In the genomic region with DNA sequence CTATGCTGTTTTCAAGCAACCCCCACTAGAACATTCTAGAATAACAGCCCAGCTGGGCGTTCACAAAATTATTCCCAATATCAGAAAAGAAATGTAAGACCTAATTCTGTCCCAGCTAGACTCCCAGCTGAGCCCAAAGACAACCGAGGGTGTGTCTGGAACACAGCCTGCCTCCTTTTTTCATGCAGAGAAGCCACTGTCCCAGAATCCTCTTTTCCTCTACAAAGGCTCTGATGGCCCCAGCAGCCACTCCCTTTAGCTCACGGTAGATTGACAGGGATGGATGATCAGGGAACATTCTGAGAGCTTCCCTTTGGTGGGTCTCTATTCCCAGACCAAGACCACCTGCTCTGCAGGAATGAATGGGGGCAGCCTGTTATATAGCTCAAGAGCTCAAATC, we compare ENCODE assay signal across 26 mouse cellular contexts. TPM values are rescaled to one million over a fixed set of nuclear protein-coding genes. Genes with fewer than 3 reads are reported as not detected.
A peak's percentile ranks its signal among the peaks of the same experiment; 100 is the strongest.
DNase-seq lines count a peak whose midpoint lies in the region; TF ChIP-seq lines count a peak whose summit lies in the region.
"Had no signal": no experiment of that assay in that cellular context is flagged by ENCODE, and none has a peak within 500 bp of the region (broad histone marks: within the 10 kb centered on the region; RNA-seq: fewer than 3 reads in every experiment).

No protein-coding gene starts in this region.

- peak; percentile 78 for DNase-seq in ES-CJ7 (ENCODE audit: low read depth, low spot score)
- DNase-seq in R1 (ENCODE audit: low read depth, low spot score): peak; percentile 84
- DNase-seq in ovary, postnatal 10 days (ENCODE audit: low spot score): no peak
- no peak for DNase-seq in adipocyte (ENCODE audit: low spot score)
- no peak for DNase-seq in adrenal gland, adult (ENCODE audit: inconsistent age in 2 of 2, low spot score in 1 of 2)
- DNase-seq: adrenal gland, adult 8-10 months; adrenal gland, postnatal 14 days; adrenal gland, postnatal 36 days; cerebellum, adult 11 months; cerebellum, adult 18-20 months; cerebellum, adult 8-10 months; cerebellum, adult 9-11 months; cerebellum, postnatal 14 days; cerebellum, postnatal 36 days; embryo, embryonic 11 days had no signal

- no peaks in the 10 kb centered on the region for H3K36me3 ChIP-seq in E14TG2a.4 (ENCODE audit: insufficient read depth, low read length)
- H3K36me3 ChIP-seq: embryonic facial prominence, embryonic 13.5 days; embryonic facial prominence, embryonic 15.5 days; forebrain, embryonic 10.5 days; forebrain, embryonic 12.5 days; G1E had no signal

- no peak for TF ChIP-seq POLR2A in olfactory bulb, adult 2 months (IDR thresholded peaks at IDR 0.05; ENCODE audit: insufficient read depth, low read depth, low read length)

- 25% methylated on average over 3 of the region's 3 CpGs for WGBS in olfactory bulb, adult 2 months

- H3K4me3 ChIP-seq in E14TG2a.4 (replicated peaks; ENCODE audit: low read length): peak overlapping the region; percentile 5; the same call in 1 of the 2 replicates
- no peak overlapping the region for H3K4me3 ChIP-seq in olfactory bulb, adult 2 months (ENCODE audit: insufficient read depth, low read depth, low read length)
- H3K4me3 ChIP-seq: embryonic facial prominence, embryonic 13.5 days; embryonic facial prominence, embryonic 15.5 days; erythroblast, embryonic 14.5 days; forebrain, embryonic 10.5 days; forebrain, embryonic 12.5 days had no signal

- no peak for TF ChIP-seq CTCF in E14TG2a.4 (conservative IDR thresholded peaks at IDR 0.05; ENCODE audit: low read length)
- no peak for TF ChIP-seq CTCF in olfactory bulb, adult 2 months (IDR thresholded peaks at IDR 0.05; ENCODE audit: insufficient read depth, low read depth, low read length)

- peak overlapping the region; percentile 49 for H3K27ac ChIP-seq in olfactory bulb, adult 2 months (ENCODE audit: insufficient read depth, low read depth, low read length)
- H3K27ac ChIP-seq: embryonic facial prominence, embryonic 13.5 days; embryonic facial prominence, embryonic 15.5 days; forebrain, embryonic 10.5 days; forebrain, embryonic 12.5 days had no signal

- H3K4me1 ChIP-seq in E14TG2a.4 (replicated peaks; ENCODE audit: low read depth, low read length): peaks cover 55% of the 10 kb centered on the region
- H3K4me1 ChIP-seq in olfactory bulb, adult 2 months (ENCODE audit: control insufficient read depth, insufficient read depth, low read length): peaks cover 51% of the 10 kb centered on the region
- H3K4me1 ChIP-seq: embryonic facial prominence, embryonic 13.5 days; embryonic facial prominence, embryonic 15.5 days; forebrain, embryonic 10.5 days had no signal

- no peaks in the 10 kb centered on the region for H3K9me3 ChIP-seq in E14TG2a.4 (ENCODE audit: low read length)
- H3K9me3 ChIP-seq: embryonic facial prominence, embryonic 13.5 days; embryonic facial prominence, embryonic 15.5 days; forebrain, embryonic 10.5 days; forebrain, embryonic 12.5 days; G1E had no signal

- H3K27me3 ChIP-seq in E14TG2a.4 (ENCODE audit: insufficient read depth, low read length): peaks cover 14% of the 10 kb centered on the region

RNA-seq across cellular contexts. Expression of a gene that starts 7.3 kb away (rescaled TPM):
- polyA plus RNA-seq in olfactory bulb, adult 2 months (2012; ENCODE audit: insufficient read depth, insufficient read length, low replicate concordance, missing spikeins): 209 TPM in 1 of 2 replicates, not detected in the other
- polyA plus RNA-seq: activated CD4-positive, CD25-positive, alpha-beta regulatory T cell, adult 4 months; C2C12; G1E had no signal

RNA-seq across cellular contexts. Expression of a gene that starts 29.0 kb away (rescaled TPM):
- polyA plus RNA-seq in olfactory bulb, adult 2 months (2012; ENCODE audit: insufficient read depth, insufficient read length, low replicate concordance, missing spikeins): 147 TPM in 1 of 2 replicates, not detected in the other
- polyA plus RNA-seq: activated CD4-positive, CD25-positive, alpha-beta regulatory T cell, adult 4 months; erythroblast, embryonic 14.5 days; G1E; Patski had no signal

RNA-seq across cellular contexts. Expression of a gene that starts 59.3 kb away (rescaled TPM):
- polyA plus RNA-seq in olfactory bulb, adult 2 months (2012; ENCODE audit: insufficient read depth, insufficient read length, low replicate concordance, missing spikeins): not detected in 2 replicates

Comparison
In these comparisons a context has a peak if more than half of its experiments do, and no peak if none do; other contexts are left out.
1. DNase-seq: peak in ES-CJ7 (single experiment) and R1 (single experiment); none in ovary, postnatal 10 days (single experiment), adipocyte (single experiment) and adrenal gland, adult (0 of 2).